Mouse (Mus musculus) brain, embryonic 14.5 days (tissue): ENCODE measurements at regions not wholly inside any gene's neighbourhood (a gene's known extent, or its start where the extent isn't known, plus 50 kb on each side); places are given as distances from the start of the nearest gene placed in this dataset.

Source experiments
- CTCF ChIP-seq: fragments of 200-500 bp; IDR thresholded peaks from 2 replicates; pipeline ENCODE4 v1.5.1; 2012; ENCODE audit warnings: inconsistent platforms, mild to moderate bottlenecking, moderate library complexity, borderline replicate concordance; ENCODE audit not compliant: insufficient read depth, insufficient read length; ENCODE audit errors: extremely low read depth
- POLR2A ChIP-seq: fragments of 200-500 bp; IDR thresholded peaks from 2 replicates; pipeline ENCODE4 v1.6.1; 2012; ENCODE audit warnings: mild to moderate bottlenecking, inconsistent platforms, borderline replicate concordance; ENCODE audit not compliant: poor library complexity, insufficient read depth, insufficient read length, severe bottlenecking; ENCODE audit errors: extremely low read depth

GRCm38 (mm10) chr10:66756866-66757265 is 339.1 kb upstream of the Jmjd1c start:
- TF ChIP-seq CTCF (no peak), POLR2A (no peak)
